Mouse (Mus musculus) naive thymus-derived CD4-positive, alpha-beta T cell, adult 2 months (primary cell): ENCODE results near the gene Ttc39b.

Experiments
- DNase-seq: peaks from one replicate; pipeline ENCODE4 v3.0.0-alpha.2; 2011; ENCODE audit warnings: low read depth

The Ttc39b gene

DNA sequence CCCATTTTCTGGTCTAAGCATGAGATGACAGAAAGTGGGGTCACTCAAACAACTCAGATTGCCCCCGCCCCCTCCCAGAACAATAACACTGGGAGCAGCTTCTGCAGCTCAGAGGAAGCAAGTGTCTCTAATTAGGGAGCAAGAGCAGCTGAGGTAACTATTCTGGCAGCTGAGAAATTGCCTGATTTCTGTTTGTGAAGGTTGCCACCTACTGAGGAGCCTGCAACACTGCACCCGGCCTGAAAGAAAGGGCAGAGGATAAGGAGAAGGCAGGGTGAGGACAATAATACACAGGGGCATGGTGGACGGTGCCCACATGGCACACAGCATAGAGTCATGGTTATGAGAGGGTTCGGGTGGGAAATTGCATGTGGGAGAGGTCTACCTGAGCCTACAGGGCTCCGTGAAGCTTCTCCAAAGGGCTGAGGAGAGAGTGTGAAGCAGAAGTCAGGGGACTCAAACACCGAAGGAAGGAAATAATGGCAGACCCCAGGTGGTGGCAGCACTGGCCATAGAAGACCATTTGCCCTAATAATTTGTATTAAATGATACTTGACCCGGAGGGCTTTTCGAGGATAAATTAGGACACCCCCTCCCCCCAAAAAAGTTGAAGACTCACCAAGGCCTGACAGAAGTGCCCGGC lies 140.6 kb downstream of the Ttc39b start:
- DNase-seq, result no peak

DNA sequence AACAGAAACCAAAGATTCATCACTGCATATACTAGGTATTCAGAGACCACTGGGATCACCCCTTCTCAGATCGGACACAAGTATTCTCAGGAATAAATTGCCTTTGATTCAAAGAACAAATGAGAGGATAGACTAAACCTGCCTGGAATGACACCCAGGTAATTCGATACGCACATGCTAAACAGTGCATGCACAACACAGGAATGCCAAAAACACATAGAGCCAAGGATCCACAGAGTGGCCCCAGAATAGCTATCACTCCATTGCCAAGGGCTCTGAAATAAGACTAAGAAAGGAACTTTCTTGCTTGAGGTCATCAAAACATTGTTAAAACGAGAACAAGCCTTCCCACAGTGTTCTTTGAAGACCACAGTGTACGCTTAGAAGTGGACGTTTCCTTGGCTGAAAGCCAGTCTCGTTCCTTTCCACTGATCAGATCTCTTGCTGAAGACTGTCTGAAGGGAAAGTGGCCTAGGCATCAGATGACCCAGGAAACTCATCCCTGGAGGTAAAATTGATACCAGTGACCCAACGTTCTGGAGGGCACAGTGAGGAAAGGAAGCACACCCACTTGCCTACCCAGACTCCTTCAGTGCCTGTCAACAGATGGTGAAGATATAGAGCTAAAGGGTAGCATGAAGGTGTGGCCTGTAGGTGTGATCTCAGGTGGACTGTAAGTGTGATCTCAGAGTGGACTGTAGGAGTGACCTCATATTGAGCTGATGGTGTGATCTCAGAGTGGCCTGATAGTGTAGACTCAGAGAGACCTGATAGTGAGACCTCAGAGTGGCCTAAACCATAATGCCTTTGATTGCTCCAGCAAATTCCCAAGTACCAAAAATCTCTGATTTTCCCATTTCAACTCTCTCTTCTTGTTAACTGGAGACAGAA lies 141.6 kb downstream of the Ttc39b start:
- no peak for DNase-seq

DNA sequence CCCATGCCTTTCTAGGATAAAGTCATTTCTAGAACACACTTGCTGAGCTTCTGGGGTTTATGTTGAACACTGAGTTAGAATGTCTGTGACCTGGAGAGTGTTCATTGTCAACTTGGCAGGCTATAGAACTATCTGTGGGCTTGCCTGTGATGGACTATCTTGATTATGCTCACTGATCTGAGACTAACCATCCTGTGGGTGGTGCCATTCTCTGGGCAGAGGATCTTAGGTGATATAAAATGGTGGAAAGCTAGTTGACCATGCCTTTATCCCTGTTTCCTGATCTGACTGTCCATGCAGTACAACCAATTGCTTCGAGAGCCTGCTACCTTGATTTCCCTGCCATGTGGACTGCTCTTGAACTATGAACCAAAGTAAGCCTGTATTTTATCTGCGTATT lies 146.6 kb downstream of the Ttc39b start:
- DNase-seq, result no peak

DNA sequence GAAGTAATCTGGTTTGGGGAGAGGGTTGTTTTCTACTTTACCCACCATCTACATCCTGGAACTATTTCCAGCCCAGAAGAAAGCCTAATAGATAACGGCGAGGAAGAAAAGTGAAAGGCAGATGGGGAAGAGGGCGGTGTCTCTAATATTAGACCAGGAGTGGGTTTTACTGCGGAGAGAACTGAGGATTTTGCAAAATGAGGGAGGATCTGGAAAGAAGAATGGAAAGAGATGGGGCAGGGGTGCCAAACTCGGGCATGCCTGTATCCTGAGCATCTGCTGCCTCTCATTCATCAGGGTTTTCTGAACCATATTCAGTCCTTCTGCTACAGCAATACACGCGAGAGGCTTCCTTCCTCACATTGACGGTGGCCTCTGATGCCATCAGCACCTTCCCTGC lies 149.1 kb downstream of the Ttc39b start:
- no peak for DNase-seq

DNA sequence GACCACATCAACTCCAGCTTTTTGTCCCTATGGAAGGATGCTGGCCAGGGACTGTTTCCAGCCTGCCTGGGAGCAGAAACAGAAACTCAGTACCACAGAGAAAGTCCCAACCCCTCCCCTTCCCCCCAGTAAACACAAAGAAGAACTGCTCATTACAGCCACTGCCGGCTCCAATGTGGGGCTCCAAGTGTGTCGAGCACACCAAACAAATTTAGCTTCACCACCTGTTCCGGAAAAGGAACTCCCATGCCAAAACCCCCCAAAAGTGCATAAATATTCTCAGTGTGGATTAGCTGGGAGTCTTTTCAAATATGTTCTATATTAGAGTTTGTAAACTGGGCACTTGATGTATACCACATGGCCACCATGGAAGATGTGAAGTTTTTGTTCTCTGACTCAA lies 151.8 kb downstream of the Ttc39b start:
- no peak for DNase-seq

DNA sequence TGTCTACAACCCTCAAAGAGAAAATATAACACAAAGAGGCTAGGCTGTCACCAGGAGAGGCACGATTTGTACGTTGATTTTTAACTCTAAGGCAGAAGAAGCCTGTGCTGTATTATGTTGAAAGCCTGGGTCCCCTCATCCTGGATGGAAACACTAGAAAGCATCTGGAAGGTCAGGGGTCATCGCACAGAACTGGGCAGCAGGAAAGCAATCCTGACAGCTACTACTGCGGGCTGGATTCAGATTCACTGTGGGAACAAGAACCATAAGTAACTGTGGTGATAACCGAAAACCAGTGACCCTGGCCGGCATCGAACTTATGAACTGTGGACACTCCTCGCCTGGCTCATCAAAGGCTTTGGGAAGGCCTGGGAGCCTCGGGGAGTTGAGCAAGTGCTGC lies 153.3 kb downstream of the Ttc39b start:
- DNase-seq, result no peak
